In genomic region chr3:87525043-87525836, GRCm38 (mm10) we compare ENCODE assay signal across 8 mouse cellular contexts. TPM values are rescaled to one million over a fixed set of nuclear protein-coding genes. Genes with fewer than 3 reads are reported as not detected.
DNase-seq lines count a peak whose midpoint lies in the region; ATAC-seq lines count a peak whose summit lies in the region.

Gene Etv3, plus strand, starts transcription at chr3:87525407.

- peak within 1 kb of the TSS; percentile 85 for H3K4me2 ChIP-seq in intestine, embryonic 15.5 days (replicated peaks)

- peak; percentile 85 for DNase-seq in adrenal gland, adult 8-10 months
- DNase-seq in embryo, embryonic 11.5 days (ENCODE audit: low read depth, low spot score): peak; percentile 74
- DNase-seq in gastrocnemius, postnatal 36 days: peak; percentile 80 to 82
- DNase-seq in left cerebral cortex, postnatal 14 days (ENCODE audit: low spot score in 2 of 2): peak; percentile 87 to 90
- peak; percentile 93 for DNase-seq in right cerebral cortex, postnatal 25 days
- DNase-seq in urinary bladder, postnatal 36 days (ENCODE audit: low spot score in 2 of 2): peak; percentile 80 to 90

- ATAC-seq in intestine, embryonic 15.5 days: peak; percentile 98
- peak; percentile 95 for ATAC-seq in megakaryocyte-erythroid progenitor cell, adult 5-6 weeks (replicated peaks; ENCODE audit: low FRiP score, low TSS enrichment, poor library complexity, severe bottlenecking)

- H3K27ac ChIP-seq in intestine, embryonic 15.5 days: peak within 1 kb of the TSS; percentile 89

- intact Hi-C loops in gastrocnemius, postnatal 36 days (cut with DNase I): no loop called here
- intact Hi-C loops in left cerebral cortex, postnatal 14 days (cut with DNase I): no loop called here

- H3K36me3 ChIP-seq in intestine, embryonic 15.5 days: peaks cover 12% of the 10 kb centered on the region; the same call in 1 of the 2 replicates

- 6% methylated on average over 49 of the region's 64 CpGs for WGBS in intestine, embryonic 15.5 days

- no peaks in the 10 kb centered on the region for H3K27me3 ChIP-seq in intestine, embryonic 15.5 days (replicated peaks)

- peaks cover 15% of the 10 kb centered on the region; the same call in 1 of the 2 replicates for H3K4me1 ChIP-seq in intestine, embryonic 15.5 days (replicated peaks)

- H3K4me3 ChIP-seq in intestine, embryonic 15.5 days (replicated peaks): peak within 1 kb of the TSS; percentile 97

- peak within 1 kb of the TSS; percentile 99 for H3K9ac ChIP-seq in intestine, embryonic 15.5 days

- H3K9me3 ChIP-seq in intestine, embryonic 15.5 days: no peaks in the 10 kb centered on the region

RNA-seq across cellular contexts. Expression of gene Etv3, which starts in this region (rescaled TPM):
- 10 to 100 TPM; 19.4 to 24.6 (median 22.4) TPM for total RNA-seq in adrenal gland, adult 8-10 months (2022)
- 1 to 10 TPM; 8.1 to 9.5 TPM for total RNA-seq in gastrocnemius, postnatal 36 days (2021)
- polyA plus RNA-seq in intestine, embryonic 15.5 days (2015; fragmentation: Nextera tagmentation; extraction: Ambion mirVana): 12.5 and 13.1 TPM in 2 replicates
- total RNA-seq in left cerebral cortex, postnatal 14 days (2021): 10 to 100 TPM; 16.8 to 18.7 TPM
- 8.6 and 11.5 TPM in 2 replicates for total RNA-seq in megakaryocyte-erythroid progenitor cell, adult 5-6 weeks (2014; fragmentation: Nextera tagmentation)
- 6.2 and 8.0 TPM in 2 replicates for total RNA-seq in megakaryocyte-erythroid progenitor cell, adult 5-6 weeks (2017)

Comparison
In these comparisons a context has a peak if more than half of its experiments do, and no peak if none do; other contexts are left out.
1. Peak in every context shown above with its lines: DNase-seq, ATAC-seq, H3K4me3 ChIP-seq and H3K27ac ChIP-seq.